Mouse (Mus musculus) adrenal gland, postnatal 10 days (tissue): Measurements from ENCODE around the gene Vmn2r115. TPM values are rescaled to one million over a fixed set of nuclear protein-coding genes. Genes with fewer than 3 reads are reported as not detected.
"Not testable (repeated sequence)": the region's sequence is repeated elsewhere in the genome, so short reads cannot be mapped to it uniquely, and the experiment has no call there.

Experiments
- DNase-seq: peaks from one replicate; pipeline ENCODE4 v3.0.0; 2021; ENCODE audit warnings: mixed read lengths
- long read RNA-seq, 2 experiments: library from polyadenylated mRNA; stranded (forward); transcript quantifications; one replicate each; pipeline ENCODE4 v2.0.0; 2021
- total RNA-seq, 2 experiments: library from RNA; stranded (reverse); gene quantifications; 2 replicates each; pipeline ENCODE4 v1.2.3; 2021

The Vmn2r115 gene
- total RNA-seq = not detected
- long read RNA-seq, experiment 1 = 0 reads
- long read RNA-seq, experiment 2 = 0 reads

- DNase-seq = not testable (repeated sequence)
Observed at GRCm38 (mm10) chr17:23343441-23343840, at the start of gene Vmn2r115. Vmn2r115 (plus strand) TSS chr17:23343741.

GRCm38 (mm10) chr17:23312437-23312836 lies 31.1 kb upstream of the Vmn2r115 start, which contains the start of gene Vmn2r114:
Vmn2r114 (minus strand) TSS chr17:23312537.
- DNase-seq = not testable (repeated sequence)

GRCm38 (mm10) chr17:23330657-23331056 lies 12.9 kb upstream of the Vmn2r115 start:
- DNase-seq = no peak

GRCm38 (mm10) chr17:23351644-23352043 lies 8.1 kb downstream of the Vmn2r115 start:
- DNase-seq = no peak

- not testable (repeated sequence) for DNase-seq
Observed at GRCm38 (mm10) chr17:23384304-23384703, 40.8 kb downstream of the Vmn2r115 start, which contains the start of gene Vmn2r116. Vmn2r116 (plus strand) TSS chr17:23384604.

Other genes starting within 250 kb of the Vmn2r115 start
- gene Zfp40, start 150.5 kb upstream of the Vmn2r115 start, total RNA-seq = 10 to 100 TPM in 1 of 2 experiments, 1 to 10 TPM in 1; 5.8 to 12.8 TPM
- under 1 TPM in 1 of 2 experiments, not detected in 1; 0.03 TPM for gene Vmn2r114, start 31.2 kb upstream of the Vmn2r115 start, total RNA-seq
- gene Vmn2r116, start 40.9 kb downstream of the Vmn2r115 start, total RNA-seq = not detected
- not detected for gene Vmn2r117, start 136.0 kb downstream of the Vmn2r115 start, total RNA-seq
- 1 to 10 TPM; 7.9 to 8.0 TPM for gene Zfp213, start 220.5 kb downstream of the Vmn2r115 start, total RNA-seq